Mouse (Mus musculus): Measurements from ENCODE around the gene Olfr686.

DNA sequence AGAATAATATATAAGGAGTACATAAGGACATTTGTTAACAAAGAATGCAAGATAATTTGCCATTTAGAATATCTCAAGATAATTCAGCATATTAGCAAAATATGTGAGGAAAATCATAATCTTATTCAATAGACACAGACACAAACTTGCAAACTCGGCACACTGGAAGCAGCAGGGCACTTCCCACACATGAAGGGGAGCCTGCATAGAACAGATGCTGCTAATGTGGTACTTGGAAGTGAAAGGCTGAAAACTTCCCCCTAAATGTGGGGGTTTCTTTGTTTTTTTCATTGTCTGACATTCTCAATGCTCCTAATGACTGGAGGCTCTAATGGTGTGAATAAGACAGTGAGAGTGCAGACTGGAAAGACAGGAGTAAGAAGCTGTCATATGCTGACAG, 7.5 kb upstream of the Olfr686 start:
- no peak for TF ChIP-seq CTCF (IDR thresholded peaks at IDR 0.05; ENCODE audit: insufficient read depth, low read depth, low read length)
- TF ChIP-seq POLR2A (IDR thresholded peaks at IDR 0.05; ENCODE audit: insufficient read depth, low read depth, low read length) = no peak

All from olfactory bulb, adult 2 months (tissue).